Comparison of ENCODE assay signal across 9 mouse cellular contexts in genomic region chr5:150717775-150718174, GRCm38 (mm10). TPM values are rescaled to one million over a fixed set of nuclear protein-coding genes. Genes with fewer than 3 reads are reported as not detected.
DNase-seq lines count a peak whose midpoint lies in the region; ATAC-seq lines count a peak whose summit lies in the region.
"Had no signal": no experiment of that assay in that cellular context is flagged by ENCODE, and none has a peak within 500 bp of the region (broad histone marks: within the 10 kb centered on the region; RNA-seq: fewer than 3 reads in every experiment).

No protein-coding gene starts in this region.

- H3K4me3 ChIP-seq in intestine, embryonic 16.5 days (ENCODE audit: low read length) = no peak overlapping the region
- no peak overlapping the region for H3K4me3 ChIP-seq in lung, embryonic 16.5 days (ENCODE audit: low read length)
- H3K4me3 ChIP-seq: liver, embryonic 15.5 days had no signal

- no peak overlapping the region for H3K9ac ChIP-seq in intestine, embryonic 16.5 days (ENCODE audit: low read depth, low read length)
- H3K9ac ChIP-seq in lung, embryonic 16.5 days (ENCODE audit: low read length) = no peak overlapping the region
- H3K9ac ChIP-seq: liver, embryonic 15.5 days had no signal

- no peaks in the 10 kb centered on the region; the same call in 1 of the 2 replicates for H3K4me1 ChIP-seq in intestine, embryonic 16.5 days (ENCODE audit: control insufficient read depth, insufficient read depth, low read length)
- peaks cover 12% of the 10 kb centered on the region for H3K4me1 ChIP-seq in lung, embryonic 16.5 days (replicated peaks; ENCODE audit: control insufficient read depth, insufficient read depth, low read length)

- H3K27ac ChIP-seq in intestine, embryonic 16.5 days (ENCODE audit: low read length) = no peak overlapping the region
- no peak overlapping the region for H3K27ac ChIP-seq in lung, embryonic 16.5 days (ENCODE audit: low read length)
- H3K27ac ChIP-seq: liver, embryonic 15.5 days had no signal

- intact Hi-C loops in heart, postnatal 25 days (cut with DNase I) = no loop called here

- no peaks in the 10 kb centered on the region for H3K9me3 ChIP-seq in intestine, embryonic 16.5 days (ENCODE audit: control insufficient read depth, low read length)
- no peaks in the 10 kb centered on the region for H3K9me3 ChIP-seq in lung, embryonic 16.5 days (ENCODE audit: control insufficient read depth, low read length)
- H3K9me3 ChIP-seq: liver, embryonic 15.5 days had no signal

- peak; percentile 18 for DNase-seq in heart, adult 8-10 months (ENCODE audit: low spot score)
- DNase-seq in heart, postnatal 25 days (ENCODE audit: low spot score) = no peak
- DNase-seq in R1 (ENCODE audit: low read depth, low spot score) = peak; percentile 80
- DNase-seq in embryo, embryonic 11 days = peak; percentile 84
- DNase-seq in skeletal muscle tissue, adult 2 months (ENCODE audit: low read depth, low spot score) = peak; percentile 17
- DNase-seq in testis, postnatal 10 days (ENCODE audit: low spot score) = no peak

- H3K36me3 ChIP-seq in intestine, embryonic 16.5 days (ENCODE audit: control insufficient read depth, insufficient read depth, low read length) = no peaks in the 10 kb centered on the region
- peaks cover 3% of the 10 kb centered on the region; the same call in 1 of the 2 replicates for H3K36me3 ChIP-seq in lung, embryonic 16.5 days (ENCODE audit: control insufficient read depth, insufficient read depth, low read length)

- ATAC-seq in intestine, embryonic 16.5 days = peak; percentile 46; the same call in 1 of the 2 replicates
- ATAC-seq in lung, embryonic 16.5 days (ENCODE audit: low read depth) = 0 out of 2 replicates have a peak, but pooled peaks have one; percentile 26

- H3K27me3 ChIP-seq in intestine, embryonic 16.5 days (replicated peaks; ENCODE audit: control insufficient read depth, insufficient read depth, low read length) = no peaks in the 10 kb centered on the region
- no peaks in the 10 kb centered on the region for H3K27me3 ChIP-seq in lung, embryonic 16.5 days (ENCODE audit: control insufficient read depth, insufficient read depth, low read depth, low read length)
- H3K27me3 ChIP-seq: liver, embryonic 15.5 days had no signal

- 22% methylated on average over 4 of the region's 4 CpGs for WGBS in intestine, embryonic 16.5 days
- 19% methylated on average over 4 of the region's 4 CpGs for whole genome bisulfite sequencing in lung, embryonic 16.5 days

- no peak overlapping the region for H3K4me2 ChIP-seq in intestine, embryonic 16.5 days (ENCODE audit: low read depth, low read length)
- H3K4me2 ChIP-seq in lung, embryonic 16.5 days (ENCODE audit: low read depth, low read length) = no peak overlapping the region
- H3K4me2 ChIP-seq: liver, embryonic 15.5 days had no signal

RNA-seq across cellular contexts. Expression of gene Pds5b, which starts 44.2 kb away (rescaled TPM):
- 10 to 100 TPM; 14.3 to 18.4 (median 15.0) TPM for total RNA-seq in heart, adult 8-10 months (2022)
- total RNA-seq in heart, postnatal 25 days (2021) = 10 to 100 TPM; 15.7 to 18.0 TPM
- polyA plus RNA-seq in intestine, embryonic 16.5 days (2015; fragmentation: Nextera tagmentation; extraction: Ambion mirVana) = 14.2 and 15.3 TPM in 2 replicates
- polyA plus RNA-seq in lung, embryonic 16.5 days (2015; fragmentation: Nextera tagmentation; extraction: Ambion mirVana) = 32.0 and 32.1 TPM in 2 replicates

RNA-seq across cellular contexts. Expression of gene N4bp2l2, which starts 51.8 kb away (rescaled TPM):
- 10 to 100 TPM; 35.4 to 48.9 (median 41.5) TPM for total RNA-seq in heart, adult 8-10 months (2022)
- total RNA-seq in heart, postnatal 25 days (2021) = 10 to 100 TPM; 41.8 to 44.1 TPM
- 32.6 and 33.1 TPM in 2 replicates for polyA plus RNA-seq in intestine, embryonic 16.5 days (2015; fragmentation: Nextera tagmentation; extraction: Ambion mirVana)
- 36.0 and 42.0 TPM in 2 replicates for polyA plus RNA-seq in lung, embryonic 16.5 days (2015; fragmentation: Nextera tagmentation; extraction: Ambion mirVana)

Comparison
In these comparisons a context has a peak if more than half of its experiments do, and no peak if none do; other contexts are left out.
1. DNase-seq: peak in heart, adult 8-10 months (single experiment), R1 (single experiment), embryo, embryonic 11 days (single experiment) and skeletal muscle tissue, adult 2 months (single experiment); none in heart, postnatal 25 days (single experiment) and testis, postnatal 10 days (single experiment).